Mouse (Mus musculus) urinary bladder, postnatal 4 days (tissue): Measurements from ENCODE around the gene Lims1.

ENCODE experiments used
- DNase-seq, 2 experiments: peaks; one replicate each; pipeline ENCODE4 v3.0.0; 2021 to 2022; ENCODE audit warnings: low spot score in 2 of 2

Gene Lims1

DNA sequence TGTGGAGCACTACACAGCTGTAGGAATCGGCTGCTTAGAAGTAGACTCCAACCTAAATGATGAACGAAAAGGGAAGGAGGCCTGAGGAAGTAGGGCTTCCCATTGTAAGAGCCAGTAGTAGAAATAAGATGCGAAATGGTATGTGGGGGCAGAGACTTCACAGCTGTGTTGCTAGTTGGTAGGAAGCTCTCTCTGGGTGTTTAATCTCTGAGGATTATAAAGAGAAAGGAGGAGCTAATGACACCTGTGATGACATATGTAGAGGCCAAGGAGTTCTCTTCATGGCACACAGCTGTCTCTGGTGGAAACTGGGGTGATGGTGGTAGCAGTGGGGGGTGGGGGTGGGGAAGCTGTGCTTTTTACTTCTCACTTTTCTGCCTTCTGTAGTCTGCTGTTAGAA is 27.3 kb downstream of the Lims1 start:
- DNase-seq = no peak

DNA sequence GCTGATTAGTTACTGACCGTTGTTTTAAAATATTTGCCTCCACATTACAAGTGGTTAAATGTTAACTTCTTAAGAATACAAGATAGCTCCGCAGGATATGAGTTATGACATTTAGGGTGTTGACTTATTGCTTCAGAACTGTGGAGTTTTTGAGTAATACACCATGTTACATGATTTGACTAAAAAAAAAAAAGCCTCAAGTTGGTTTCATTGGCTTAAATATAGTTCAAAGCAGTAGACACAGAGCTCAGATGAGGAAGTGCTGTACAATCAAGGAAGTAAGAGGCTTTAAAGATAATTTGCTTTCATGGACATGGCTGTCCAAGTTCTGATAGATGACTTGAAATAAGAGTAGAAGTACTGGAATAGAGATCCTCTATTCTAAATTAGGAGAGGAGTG is 28.4 kb downstream of the Lims1 start:
- DNase-seq = no peak

DNA sequence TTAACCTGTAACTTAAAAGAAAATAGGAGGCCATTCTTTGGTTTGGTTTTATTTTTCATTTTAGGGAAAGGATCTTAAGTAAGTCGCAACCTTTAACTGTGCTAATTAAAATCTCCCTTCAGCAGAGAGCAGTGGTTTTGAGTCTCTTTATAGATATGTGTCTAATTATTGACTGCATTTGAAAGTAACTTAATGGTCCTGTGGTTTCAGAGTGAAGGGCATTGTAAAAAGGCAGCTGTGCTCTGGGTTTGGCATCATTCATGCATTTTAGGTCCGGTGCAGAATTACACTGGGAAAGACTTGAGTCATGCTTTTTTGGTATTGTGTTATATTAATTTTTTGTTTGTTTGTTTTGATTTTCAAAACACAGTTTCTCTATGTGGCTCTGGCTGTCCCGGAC is 29.1 kb downstream of the Lims1 start:
- DNase-seq = no peak

DNA sequence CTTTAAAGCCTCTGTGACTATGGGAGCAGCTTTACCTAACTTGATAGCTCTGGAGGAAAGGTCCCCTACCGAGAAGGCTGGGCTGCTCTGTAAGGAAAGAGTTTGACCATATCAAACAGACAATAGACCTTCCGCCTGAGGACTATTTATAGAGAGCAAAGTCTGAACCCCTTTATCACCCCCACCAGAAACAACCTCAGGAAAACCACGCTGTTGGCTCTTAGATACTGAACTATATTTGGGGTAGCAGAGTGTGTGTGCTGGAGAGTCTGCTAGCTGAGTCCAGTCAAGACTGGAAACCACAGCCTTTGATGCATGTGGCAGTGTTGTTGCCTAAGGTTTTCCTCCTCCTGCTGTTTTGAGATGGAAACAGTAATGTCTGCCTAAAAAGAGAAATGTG is 31.3 kb downstream of the Lims1 start:
- no peak for DNase-seq

DNA sequence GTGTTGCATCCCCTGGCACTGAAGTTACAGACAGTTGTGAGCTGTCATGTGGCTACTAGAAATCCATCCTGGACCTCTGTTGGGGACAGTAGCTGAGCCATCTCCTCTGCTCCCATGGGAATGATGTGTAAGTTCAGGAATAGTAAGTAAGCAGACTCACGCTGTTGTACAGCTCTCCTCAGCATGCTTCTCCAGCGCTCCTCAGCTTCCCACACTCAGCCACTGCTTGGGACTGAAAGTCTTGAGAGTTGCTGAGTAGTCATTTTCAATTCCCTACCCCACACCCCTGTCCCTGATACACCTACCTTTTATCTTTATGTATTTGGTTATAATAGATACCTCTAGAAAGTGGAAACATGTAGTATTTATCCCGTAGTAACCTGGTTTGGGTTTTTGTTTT is 33.2 kb downstream of the Lims1 start:
- DNase-seq = no peak

DNA sequence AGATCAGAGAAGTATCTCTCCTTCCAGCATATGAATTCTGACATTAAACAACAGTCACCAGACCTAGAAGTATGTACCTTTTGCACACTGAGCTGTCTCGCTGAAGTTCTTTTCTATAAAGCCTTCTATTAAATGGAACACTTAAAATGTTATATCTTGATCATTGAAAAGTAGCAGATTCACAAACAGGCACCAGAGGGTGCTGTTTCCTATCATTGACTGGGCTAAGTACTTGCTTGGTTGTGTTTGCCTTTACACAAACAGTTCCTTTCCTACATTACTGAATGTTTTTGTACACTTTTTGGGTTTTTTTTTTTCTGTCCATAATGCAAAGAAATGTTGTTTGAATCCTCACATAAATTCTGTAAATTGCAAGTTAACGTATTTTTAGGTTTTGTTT is 35.9 kb downstream of the Lims1 start:
- no peak for DNase-seq

DNA sequence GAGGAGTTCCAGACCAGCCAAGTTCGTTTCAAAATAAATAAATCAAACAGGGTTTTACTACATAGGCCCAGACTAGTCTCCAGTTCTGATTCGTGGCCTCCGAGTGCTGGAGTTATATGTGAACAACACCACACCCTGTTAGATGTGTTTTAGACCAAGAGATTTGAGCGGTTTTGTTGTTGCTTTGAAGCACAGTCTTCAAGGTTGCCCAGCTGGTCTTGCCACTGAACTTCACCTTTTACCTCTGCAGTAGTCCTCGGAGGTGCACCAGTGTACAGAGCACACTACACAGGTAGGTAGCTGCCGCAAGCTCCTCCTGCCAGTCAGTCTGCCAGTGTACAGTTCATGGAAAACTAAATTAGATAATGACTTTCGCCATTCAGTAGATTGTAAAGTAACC is 36.7 kb downstream of the Lims1 start:
- DNase-seq = no peak

DNA sequence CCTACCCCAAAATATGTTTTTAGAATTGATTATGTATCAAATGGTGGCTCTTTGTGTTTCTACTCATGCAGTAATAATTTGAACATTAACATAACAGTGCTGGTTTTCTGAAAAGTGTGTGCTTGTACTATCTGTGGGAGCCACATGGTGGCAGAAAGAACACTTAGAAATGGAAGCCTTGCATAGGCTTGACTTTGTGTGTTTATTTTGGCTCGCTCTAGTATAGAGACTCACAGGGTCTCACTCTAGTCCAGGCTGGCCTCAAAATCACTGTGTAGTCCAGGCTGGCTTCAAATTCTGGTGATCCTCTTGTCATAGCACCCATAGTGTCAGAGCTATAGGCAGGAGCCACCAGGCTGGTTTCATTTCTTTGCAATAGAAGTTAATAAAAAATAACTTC is 39.5 kb downstream of the Lims1 start:
- DNase-seq = no peak

DNA sequence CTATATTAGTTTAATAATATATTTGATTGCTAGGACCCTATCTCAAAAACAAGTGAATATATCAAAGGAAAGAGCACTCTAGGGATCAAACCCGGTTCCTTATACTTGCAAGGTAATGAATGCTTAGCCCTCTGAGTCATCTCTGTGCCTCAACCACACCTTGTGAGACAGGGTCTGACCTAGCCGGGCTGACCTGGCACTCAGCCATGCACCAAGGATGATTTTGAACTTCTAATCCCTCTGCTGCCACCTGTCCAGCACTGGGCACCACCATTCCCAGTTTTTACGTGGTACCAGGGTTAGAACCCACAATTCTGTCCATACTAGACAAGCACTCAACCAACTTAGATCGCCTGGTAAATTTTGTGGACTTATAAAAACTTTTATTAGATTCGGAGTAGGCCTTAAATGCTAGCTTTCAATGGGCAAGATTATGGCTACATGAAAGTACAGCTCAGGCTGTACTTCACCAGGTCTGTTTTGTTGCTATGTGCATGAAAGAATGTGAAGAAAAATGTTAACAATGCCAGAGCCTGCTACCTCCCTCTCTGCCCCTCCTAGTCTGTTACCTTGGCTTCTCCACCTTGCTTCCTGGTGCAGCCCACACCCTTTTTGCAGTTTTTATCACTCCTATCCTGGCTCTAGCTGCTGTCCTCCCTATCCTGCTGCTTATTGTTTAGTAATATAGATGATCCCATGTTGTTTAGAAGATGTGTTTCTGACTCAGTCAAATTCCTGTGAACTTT is 41.7 kb downstream of the Lims1 start:
- no peak for DNase-seq

DNA sequence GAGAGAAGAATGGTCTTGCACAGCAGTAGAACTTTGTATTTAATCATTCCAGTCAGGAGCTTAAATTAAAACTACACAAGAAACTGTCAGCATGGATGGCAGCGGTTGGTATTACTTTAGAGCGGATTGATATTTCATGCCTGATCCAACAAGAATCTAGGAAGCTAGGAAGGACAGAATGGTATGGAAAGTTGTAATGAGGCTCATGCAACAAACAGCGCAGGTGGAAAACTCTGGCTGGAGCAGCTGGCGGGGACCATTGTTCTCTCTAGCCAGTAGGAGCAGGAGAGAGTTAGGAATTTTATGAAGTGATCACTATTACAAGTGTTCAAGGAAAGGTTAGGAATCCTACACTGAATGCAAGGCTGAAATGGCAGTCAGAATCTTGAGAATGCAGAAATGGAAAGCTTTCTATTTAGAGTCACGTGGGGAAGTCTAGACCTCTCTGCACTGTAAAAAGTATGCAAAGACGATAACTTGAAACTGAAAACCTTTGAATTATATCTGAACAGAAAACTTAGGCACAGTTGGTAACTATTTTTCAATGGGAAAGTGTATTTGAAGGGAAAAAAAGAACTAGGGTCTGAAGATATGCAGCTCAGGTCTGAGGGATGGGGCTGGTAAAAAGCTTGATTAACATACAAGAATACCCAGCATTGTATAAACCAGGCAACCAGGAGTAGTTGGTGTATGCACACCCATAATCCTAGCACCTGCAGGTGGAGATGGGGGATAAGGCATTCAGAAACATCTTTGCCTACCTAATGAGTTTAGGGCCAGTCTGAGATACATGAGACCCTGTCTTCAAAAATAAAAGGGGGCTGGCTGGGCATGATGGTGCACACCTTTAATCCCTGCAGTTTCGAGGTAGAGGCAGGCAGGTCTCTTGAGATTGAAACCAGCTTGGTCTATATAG is 45.8 kb downstream of the Lims1 start:
- no peak for DNase-seq

DNA sequence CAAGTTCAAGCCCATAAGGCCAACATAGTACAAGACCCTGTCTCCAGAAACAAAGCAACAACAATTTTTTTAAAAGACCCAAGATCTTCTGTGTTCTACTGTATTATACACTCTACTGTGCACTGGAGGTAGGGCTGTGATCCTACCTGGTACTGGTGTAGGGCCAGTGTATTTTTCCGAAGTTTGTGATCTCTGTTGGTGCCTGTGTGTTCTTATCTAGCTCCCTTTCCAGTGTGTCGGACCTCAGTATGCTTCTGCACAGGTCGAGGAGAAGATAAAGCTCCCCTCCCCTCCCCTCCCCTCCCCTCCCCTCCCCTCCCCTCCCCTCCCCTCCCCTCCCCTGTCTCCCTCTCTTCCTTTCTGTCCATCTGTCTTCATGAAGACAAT is 46.4 kb downstream of the Lims1 start:
- DNase-seq = no peak

DNA sequence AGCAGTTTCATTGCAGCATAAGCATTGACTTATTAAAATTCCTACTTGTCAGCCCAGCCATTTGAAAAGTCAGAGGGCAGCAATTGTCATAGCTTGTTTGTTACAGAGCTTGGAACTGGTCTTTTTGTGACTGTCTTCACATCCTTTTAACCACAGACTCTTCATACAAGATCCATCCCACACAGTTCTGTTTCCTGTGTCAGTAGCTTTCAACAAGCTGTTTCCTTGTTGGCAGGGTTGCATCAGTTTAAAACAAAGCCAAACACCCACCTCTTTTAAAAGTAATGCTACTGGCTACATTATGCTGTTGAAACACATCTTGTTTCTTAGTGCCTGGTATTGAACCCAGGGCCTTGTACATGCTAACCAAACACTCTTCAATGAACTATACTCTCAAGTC is 46.9 kb downstream of the Lims1 start:
- no peak for DNase-seq

DNA sequence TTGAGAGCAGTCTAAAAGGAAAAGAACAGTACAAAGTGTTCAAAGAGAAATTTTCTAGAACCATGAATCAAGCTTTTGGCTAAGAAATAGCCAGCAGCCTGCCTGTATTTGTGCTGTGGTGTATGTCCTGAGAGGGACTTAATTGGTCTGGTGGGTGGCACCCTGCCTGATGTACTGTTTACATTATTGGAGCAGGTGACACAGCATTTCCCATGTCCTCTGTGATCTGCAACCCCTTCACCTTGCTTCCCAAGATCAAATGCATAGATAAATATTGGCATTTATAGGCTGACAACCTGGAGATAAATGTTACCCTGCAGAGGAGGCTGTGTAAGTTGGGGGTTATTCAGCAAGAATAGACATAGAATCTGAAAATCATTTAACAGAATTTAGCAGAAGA is 47.3 kb downstream of the Lims1 start:
- DNase-seq = no peak

DNA sequence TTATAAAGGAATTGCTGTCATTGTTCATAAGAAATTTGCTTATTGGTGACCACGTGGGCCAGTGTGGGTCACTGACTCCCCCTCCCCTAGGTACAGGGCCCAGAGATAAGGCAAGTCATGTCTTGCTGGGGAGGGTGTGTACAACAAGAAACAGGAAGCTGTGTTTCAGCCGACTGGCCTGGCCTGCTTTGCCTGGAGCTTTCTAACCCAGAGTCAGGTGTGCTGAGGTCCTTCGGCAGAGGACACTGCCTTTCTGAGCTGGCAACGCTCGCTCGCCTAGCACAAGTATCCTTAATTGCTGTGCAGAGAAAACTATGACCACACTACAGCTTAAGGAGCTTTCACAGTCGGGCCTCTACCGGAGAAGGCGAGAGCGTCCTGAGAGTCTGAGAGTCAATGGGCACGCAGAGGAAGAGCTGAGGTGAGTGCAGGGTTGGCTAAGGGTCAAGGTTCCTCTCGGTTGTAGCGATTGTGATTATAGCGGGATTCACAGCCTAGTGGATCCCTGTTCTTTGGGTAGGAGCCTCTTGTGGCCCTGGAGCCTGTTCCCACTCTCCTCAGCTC is 48.1 kb downstream of the Lims1 start:
- peak in 1 of 2 experiments; percentile 36 for DNase-seq

DNA sequence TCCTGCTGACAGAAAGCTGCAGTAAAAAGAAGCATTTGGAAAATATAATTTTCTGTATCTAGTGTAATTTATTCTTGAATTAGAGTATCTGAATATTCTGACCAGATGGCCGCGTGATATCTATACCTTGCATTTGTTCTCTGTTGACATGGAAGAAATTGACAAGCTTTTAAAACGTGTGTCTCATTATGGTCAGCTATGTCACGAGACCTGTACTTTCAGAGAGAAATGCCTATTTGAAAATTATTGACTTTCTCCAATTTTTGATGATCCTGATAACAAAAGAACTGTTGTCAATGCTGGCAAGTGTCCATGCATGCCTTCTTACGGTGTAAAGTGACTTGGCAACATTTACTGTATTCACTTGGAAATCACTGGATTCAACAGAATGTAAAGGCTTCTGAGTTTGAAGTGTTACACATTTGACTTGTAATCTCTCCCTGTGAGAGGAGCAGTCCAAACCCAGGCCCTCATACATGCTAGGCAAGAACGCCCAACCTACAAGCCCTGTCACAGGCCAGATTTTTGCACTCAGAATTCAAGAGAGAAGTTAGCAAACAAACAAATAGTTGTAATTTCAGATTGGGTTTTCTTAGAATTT is 49.3 kb downstream of the Lims1 start:
- DNase-seq = no peak

DNA sequence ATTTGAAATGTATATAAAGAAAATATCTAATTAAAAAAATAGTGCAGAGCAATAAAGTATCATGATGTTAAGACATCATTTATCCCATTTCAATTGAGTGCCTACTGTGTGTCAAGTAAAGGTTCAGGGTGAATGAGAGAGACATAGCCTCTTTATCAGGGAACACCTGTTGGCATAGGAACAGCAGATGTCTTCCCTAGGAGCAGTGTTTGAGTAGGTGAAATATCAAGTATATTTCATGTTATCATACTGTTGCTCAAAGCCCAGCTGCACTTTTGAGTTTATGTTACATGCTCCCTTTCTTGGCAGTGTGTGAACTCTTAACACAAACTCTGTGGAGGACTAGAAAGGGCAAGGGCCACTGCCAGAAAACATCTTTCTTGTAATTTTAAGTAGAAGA is 50.6 kb downstream of the Lims1 start:
- DNase-seq = no peak

DNA sequence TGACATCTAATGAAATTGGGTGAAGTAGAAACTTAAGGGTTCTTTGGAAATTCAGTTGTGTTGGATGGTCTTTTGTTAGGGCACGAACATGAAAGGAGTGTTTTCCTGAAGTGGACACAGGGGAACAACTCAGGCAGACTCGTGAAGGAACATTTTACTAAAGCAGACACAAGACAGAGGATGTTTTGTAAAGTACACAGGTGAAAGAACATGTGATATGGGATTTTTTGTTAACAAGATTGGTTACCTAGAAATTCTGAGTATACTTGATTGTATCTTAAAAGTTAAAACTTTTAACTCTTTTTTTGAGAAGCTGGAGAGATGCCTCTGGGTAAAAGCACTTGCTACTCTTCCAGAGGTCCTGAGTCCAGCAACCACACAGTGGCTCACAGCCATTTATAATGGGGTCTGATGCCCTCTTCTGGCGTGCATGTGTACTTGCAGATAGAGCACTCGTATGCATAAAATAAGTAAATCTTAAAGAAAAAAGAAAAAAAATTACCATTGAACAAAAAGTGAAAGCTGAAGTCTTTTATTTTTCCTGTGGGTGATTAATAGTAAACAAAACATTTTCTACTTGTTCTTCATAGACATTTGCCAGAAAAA is 54.4 kb downstream of the Lims1 start:
- no peak for DNase-seq

DNA sequence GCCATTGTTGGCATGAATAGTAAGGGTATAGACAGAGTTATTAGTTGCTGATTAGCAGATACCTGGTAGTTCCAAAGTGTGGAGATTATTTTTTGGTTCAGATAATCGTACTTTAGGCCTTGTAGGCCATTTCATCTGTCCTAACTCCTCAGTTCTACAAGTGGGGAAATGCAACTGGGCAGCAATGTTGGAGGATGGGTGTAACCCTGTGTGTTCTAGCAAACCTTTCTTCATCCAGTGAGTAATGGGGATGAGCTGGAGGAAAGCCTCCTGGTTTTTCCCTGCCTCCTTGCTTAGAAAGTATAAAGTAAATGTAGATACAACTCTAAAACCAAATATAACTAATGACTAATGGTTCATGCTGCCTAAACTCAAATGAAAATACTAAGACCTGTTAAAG is 55.1 kb downstream of the Lims1 start:
- no peak for DNase-seq

DNA sequence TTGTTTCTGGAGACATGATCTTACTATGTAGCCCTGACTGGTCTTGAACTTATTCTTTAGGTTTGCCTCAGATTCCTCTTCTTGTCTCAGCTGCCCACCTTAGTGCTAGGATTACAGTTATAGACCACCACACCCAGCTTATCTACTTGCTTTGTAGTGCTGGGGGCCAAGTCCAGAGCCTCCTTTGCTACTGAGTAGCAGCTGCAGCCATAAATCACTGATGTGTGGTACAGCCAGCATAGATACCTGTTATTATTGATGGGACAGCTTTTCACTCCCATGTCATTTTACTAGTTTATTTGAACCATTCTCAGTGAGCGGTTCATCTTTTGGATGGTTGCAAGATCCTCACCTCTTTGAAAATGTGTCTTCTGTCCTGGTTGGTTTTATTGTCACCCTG is 56.4 kb downstream of the Lims1 start:
- no peak for DNase-seq

DNA sequence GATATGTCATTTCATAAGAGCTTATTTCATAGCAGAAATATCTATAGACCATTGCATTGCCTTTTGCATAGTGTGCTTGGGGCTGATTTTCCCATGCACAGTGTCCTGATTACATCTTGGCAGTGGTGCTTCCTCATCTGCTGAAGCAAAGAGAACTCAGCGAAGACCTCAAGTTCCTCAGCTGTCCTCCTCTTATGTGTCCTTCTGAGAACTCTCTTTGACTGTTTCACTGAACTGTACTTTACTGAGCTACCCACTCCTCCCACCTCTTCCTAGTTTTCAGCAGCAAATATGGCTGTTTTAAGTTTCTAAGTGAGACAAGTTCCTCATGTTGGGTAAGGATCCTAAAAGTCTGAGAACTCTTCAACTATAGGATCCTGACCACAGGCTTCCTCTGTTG is 58.6 kb downstream of the Lims1 start:
- DNase-seq = no peak

DNA sequence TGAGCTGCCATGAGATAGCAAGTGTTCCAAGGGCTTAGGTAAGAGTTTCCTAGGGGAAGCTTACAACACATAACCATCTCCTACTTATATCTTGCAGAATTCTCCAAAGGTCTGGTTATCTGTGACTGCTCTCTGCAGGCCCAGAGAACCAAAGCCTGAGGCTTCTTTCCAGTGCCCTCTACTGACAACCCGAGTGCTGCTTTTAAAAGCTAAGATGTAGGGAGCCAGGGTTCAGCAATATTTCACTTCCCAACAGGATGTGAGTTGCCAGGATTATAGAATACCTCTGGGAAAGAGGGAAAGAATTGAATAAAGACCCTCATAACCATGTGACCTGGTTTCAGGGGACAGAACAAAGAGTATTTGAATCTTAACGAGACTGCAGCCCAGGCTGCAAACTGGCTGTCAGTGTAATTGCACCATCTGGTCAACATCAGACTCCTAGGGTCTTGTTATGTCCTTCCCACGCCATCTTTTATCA is 59.4 kb downstream of the Lims1 start:
- no peak for DNase-seq

DNA sequence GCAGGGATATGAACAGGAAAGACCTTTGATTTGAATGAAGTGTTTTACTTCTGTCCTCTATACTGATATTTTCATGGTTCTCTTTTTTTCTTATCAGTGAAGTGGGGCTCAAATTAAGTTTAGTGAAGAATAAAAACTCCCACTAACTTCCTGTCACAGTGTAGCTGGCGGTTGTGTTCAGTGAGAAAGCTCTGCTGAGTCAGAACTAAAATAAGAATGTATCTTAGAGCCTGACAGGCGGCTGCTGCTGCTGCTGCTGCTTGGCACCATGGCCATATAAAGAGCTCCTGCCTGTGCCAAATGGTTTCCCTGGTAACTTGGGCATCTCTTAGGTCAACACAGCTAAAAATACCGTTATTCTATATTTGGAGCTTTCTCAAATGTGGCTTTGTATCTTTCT is 60.0 kb downstream of the Lims1 start:
- DNase-seq = no peak
